Mouse (Mus musculus) adrenal gland, postnatal 10 days (tissue): Measurements from ENCODE around the gene Ccr1l1. TPM values are rescaled to one million over a fixed set of nuclear protein-coding genes. Genes with fewer than 3 reads are reported as not detected.

Experiments
- DNase-seq: peaks from one replicate; pipeline ENCODE4 v3.0.0; 2021; ENCODE audit warnings: mixed read lengths
- total RNA-seq, 2 experiments: library from RNA; stranded (reverse); gene quantifications; 2 replicates each; pipeline ENCODE4 v1.2.3; 2021

The Ccr1l1 gene
- total RNA-seq, 2 experiments from 2014 or later = not detected

DNA sequence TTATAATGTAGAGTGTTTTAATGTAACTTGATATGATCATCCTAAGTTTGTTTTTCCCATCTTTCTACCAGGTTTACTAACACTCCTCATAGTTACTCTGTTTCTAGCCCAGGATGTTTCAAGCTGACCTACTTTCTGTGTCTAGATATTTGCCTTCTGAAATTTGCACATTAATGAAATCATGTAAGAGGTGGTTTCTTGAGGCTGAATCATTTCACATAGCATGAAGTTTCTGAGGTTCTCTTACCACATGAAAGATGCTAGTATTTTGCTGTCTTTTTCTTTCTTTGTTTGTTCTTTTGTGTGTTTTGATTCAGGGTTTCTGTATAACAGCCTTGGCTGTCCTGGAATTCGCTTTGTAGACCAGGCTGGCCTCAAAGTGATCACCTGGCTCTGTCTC, 18.0 kb downstream of the Ccr1l1 start:
- no peak for DNase-seq

GRCm38 (mm10) chr9:123957911-123958413, 20.2 kb downstream of the Ccr1l1 start:
- no peak for DNase-seq

DNA sequence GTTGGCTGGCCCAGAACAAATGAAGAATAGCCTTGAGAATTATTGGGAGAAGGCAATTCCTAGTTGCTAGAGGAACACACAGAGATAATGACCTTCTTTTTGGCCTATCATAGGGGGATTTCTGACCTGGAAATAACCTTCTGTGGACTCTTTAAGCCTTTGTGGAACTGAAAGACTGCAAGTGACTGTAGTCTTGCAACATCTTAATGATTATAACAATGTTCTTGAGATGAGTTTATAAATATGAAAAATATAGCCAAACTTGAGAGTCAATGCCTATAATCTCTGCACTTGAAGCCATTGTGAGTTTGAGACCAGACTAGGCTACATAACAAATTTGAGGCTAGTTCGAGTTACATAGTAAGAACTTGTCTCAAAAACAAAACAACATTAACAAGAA, 21.3 kb downstream of the Ccr1l1 start:
- no peak for DNase-seq

DNA sequence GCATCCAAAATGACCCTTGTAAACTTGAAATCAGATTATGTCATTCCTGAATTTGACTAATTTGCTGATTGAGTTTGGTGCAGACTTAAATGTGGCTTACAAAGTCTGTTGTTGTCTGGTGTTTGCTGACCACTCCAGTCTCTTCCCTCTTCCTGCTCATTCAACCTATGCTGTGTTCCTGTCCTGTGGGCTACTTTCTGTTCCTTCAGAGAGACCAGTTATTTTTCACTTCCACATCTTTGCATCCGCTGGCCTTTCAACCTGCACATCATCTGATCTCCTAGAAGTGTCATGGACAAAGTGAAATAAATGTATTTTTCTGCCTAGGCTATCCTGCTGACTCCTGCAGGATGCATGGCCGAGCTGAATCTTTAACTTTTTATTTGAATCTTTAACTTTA, 24.7 kb downstream of the Ccr1l1 start:
- DNase-seq = no peak

GRCm38 (mm10) chr9:123951176-123951575, 27.0 kb downstream of the Ccr1l1 start:
- DNase-seq = no peak

- DNase-seq = no peak
Observed at GRCm38 (mm10) chr9:123949432-123949831, 28.8 kb downstream of the Ccr1l1 start.

DNA sequence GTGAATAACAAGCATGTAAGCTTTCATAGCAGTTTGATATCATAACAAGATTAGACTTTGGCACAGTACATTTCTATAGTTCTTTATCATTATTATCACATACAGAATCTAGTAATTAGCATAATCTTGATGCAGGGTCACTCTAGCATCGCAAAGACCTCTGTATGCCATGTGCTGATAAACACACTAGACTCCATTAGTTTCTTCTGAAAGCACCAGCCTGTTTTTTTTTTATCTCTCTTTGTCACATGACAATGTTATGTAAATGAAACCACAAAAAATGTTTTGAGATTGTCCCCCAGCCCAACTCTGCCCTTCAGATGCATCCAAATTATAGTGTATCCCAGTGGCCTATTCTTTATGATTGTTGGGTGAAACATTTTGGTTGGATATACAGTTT, 30.4 kb downstream of the Ccr1l1 start:
- no peak for DNase-seq

DNA sequence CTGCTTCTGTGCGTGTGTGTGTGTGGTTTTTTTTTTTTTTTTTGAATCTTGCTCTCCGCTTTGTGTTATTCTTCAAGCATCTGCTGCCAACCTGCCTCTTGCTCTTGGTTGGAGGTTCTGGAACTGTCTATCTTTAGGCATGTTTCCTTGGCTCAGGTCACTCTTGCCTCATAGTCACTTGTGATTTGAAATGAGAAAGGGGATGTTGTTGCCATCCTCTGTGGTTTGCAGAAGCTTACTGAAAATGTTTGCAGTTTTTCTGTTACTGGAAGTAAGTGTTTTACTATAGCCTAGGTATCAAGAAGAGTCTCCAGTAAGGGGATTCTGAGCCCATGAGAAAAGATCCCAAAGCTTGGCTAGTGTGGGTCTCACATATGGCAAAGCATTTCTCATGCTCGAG, 36.2 kb downstream of the Ccr1l1 start:
- DNase-seq = no peak

- DNase-seq = no peak
Observed at GRCm38 (mm10) chr9:123941316-123941715, 36.9 kb downstream of the Ccr1l1 start.

DNA sequence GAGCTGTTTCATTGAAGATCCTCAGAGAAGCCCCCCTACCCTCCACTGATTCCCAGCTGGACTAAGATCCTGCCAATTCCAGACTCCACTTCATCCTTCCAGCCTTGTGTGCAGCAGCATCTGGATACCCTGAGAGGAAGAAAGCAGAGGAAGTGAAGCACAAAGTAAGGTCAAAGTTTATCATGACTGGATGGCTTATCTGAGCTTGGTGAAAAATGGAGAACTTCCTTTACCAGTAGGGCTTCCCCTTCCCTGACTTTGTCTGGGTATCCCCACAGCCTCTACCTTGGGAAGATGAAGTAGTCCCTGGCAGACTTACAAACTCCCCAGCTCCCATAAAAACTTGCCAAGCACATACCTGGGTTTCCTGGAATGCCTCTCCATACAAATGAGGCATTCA, 37.6 kb downstream of the Ccr1l1 start:
- no peak for DNase-seq

DNA sequence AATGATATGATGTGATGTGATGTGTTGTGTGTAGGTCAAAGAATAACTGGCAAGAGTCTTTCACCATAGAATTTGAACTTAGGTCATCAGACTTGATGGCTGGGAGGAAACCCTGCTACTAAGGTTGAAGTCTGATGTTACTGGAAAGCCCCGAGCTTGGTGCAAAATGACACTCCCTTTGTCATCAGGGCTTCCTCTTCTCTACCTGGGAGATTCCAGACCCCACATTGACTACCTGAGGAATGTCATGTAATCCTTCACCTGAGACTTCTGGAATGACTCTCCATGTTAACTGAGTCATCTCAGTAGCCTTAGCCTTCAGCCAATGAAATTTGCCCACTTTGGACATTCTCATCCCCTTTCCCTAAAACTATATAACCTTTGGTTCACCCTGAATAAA, 38.0 kb downstream of the Ccr1l1 start:
- DNase-seq = no peak

DNA sequence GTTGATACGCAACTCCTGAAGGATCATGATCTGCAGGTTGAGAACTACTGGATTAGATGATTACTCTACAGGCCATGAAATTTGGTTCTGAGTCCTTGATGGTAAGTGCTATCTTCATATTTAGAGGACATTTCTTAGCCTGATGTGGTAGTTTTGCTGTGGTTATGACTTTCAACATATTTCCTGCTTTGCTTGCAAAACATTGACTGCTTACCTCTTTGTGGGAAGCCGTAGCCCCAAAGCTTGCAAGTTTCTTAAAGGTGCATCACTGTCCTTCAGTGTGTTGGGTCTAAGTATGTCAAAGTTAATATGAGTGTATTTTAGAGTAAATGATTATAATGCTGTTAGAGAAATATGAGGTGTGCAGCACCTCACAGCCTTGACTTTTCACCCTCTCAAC, 40.2 kb downstream of the Ccr1l1 start:
- DNase-seq = no peak

GRCm38 (mm10) chr9:123936604-123937280, 41.5 kb downstream of the Ccr1l1 start:
- no peak for DNase-seq

DNA sequence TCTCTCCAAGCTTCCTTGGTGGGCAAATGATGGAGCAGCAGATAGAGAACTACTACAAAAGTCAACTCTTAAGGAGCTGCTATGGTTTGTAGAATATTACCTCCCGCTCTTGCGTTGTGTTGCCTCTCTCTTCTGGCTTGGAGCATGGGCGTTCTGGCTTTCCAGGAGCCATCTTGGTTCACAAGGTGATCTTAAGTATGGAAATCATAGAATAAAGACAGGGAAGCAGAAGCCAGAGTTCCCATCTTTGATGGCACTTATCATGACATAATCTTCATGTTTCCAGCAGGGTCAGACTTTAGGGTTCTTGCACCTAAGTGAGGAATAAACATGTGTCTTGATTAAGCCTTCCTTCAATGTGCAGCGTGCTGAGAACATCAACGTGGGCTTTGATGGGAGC, 42.4 kb downstream of the Ccr1l1 start:
- no peak for DNase-seq

GRCm38 (mm10) chr9:123935346-123935745, 42.9 kb downstream of the Ccr1l1 start:
- no peak for DNase-seq

- no peak for DNase-seq
Observed at GRCm38 (mm10) chr9:123933716-123934445, 44.3 kb downstream of the Ccr1l1 start.

DNA sequence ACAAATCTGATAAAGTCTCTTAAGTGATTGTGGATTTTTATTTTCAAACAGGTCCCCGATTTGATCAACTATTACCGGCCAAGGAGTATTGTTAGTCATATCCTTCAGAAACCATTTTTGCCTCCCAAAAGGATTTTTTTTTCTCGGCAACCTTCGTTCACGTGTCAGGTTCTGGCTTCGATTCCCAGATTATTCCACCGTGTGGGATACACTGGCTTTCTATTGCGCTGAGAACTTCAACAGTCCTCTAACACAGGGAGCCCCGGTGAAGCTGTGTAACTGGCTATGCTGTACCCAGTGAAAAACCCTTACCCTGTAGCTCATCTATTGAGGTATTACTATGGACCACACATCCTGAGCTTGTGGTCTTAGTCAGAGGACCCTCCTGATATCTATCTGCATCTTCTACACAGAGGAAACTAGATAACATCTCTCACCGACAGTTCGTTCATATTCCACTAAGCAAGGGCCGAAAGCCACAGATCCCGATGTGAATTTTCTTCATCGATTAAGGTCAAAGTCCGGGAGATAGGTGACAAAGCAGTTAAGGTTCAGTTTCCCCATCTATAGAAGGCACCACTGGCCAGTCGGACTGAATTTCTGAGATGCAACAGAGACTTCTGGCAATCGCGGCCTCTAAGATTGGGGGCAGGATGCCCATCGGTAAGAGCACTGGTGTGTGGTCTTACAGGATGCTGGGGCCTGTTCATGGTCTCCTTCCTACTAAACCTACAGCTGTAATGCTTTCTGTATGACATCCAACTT, 45.1 kb downstream of the Ccr1l1 start:
- DNase-seq = no peak

DNA sequence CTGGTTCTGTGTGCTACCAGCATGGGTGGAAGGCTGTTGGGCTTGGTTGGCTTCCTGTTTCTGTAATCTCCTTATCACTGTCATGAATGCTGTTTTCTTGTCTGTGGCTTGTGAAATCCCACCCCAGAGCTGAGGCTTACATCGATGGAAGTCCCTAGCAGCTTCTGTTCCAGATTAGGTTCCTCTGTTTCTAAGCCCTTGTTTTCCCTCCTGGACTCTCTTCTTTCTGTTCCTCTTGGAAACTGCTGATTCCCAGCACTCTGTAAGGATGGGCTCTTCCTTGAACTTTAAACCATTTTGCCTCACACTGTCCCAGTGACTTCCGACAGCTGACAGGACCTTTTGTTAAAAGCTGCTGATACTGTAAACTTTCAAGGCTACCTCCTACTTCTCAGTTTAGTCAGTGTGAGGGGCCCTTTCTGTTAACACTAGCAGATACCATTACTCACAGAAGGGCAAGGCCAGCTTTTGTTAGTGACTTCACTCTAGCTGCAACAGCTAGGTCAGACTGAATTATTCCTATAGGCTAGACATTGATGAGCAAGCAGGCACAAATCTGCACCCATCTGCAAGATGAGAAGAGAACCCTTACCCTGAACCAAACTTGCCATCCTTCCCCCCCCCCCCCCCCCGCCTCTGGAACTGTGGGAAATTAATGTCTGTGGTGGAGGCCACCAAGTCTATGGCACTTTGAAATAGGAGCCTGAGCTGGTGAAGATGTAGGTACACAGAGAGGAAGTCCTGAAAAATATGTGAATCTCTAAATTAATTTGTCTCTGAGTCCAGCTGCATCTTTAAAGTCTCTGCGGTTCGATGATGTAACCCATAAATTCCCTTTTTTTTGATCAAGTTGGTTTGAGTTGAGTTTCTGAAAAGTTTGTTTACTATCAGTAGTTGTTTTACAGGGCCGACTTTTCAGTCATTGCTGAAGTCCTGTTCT, 46.2 kb downstream of the Ccr1l1 start:
- DNase-seq = peak; percentile 34

DNA sequence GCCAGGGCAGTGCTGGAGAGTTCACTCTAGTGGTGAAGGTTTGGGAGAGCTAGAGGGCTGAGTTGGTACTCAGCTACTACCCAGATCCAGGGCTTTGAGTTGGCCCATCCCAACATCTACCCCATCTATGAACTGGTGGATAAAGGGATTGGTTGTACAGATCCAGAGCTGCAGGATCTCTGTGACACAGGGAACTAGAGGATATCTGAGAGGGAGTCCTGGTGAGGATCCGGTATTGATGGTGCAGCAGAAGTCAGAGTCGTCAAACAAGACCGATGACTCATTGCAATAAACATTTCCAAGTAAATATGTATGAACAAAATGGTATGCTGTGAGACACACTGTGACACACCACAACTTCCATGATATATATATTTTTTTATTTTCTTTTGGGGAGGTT, 47.3 kb downstream of the Ccr1l1 start:
- DNase-seq = no peak

DNA sequence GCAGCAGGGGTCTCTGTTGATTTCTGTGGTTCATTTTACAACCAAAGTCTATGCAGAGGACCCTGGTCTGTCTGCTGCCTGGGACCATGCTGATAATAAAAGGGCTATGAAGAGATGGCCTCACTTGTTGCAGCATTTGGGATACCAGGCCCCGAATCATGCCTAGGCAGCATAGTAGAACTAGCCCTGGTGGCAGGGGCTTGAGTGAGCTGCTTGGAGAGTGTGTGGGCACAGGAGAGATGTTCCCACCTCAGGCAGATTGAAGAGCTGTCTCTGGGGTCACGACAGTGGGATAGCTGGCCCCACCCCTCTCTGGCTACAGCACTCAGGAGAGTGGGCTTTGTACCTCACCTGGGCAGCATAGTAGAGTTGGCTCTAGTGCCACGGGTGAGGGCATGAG, 47.7 kb downstream of the Ccr1l1 start:
- no peak for DNase-seq

DNA sequence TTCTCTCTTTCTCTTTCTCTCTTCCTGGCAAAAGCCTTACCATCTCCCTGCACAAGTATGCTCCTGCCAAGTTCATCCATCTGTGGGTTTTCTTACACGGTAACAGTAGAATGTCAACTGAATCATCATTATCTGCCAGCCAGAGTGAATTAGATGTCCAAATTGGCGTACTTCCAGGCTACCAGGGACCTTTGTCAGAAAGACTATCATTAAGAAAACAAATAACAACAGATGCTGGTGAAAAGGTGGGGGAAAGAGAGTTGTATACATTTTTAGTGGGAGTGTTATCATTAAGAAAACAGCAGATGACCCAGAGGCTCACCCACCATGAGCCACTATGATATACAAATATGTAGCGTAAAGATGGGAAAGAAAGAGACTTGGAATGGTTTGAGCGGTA, 48.3 kb downstream of the Ccr1l1 start:
- no peak for DNase-seq

- DNase-seq = no peak
Observed at GRCm38 (mm10) chr9:123928759-123929246, 49.4 kb downstream of the Ccr1l1 start.
